Mouse (Mus musculus): ENCODE measurements at regions not wholly inside any gene's neighbourhood (a gene's known extent, or its start where the extent isn't known, plus 50 kb on each side); places are given as distances from the start of the nearest gene placed in this dataset.
A peak's percentile ranks its signal among the peaks of the same experiment; 100 is the strongest.

GRCm38 (mm10) chr8:60785049-60785448 is 105.2 kb upstream of the Hpf1 start:
- 77% methylated on average over 2 of the region's 2 CpGs for WGBS
- H3K4me2 ChIP-seq, result no peak overlapping the region
- no peaks in the 10 kb centered on the region for H3K36me3 ChIP-seq
- no peak overlapping the region for H3K9ac ChIP-seq
- no peaks in the 10 kb centered on the region for H3K9me3 ChIP-seq (replicated peaks)
- H3K27ac ChIP-seq, result no peak overlapping the region
- no peak for ATAC-seq (replicated peaks; ENCODE audit: insufficient number of reproducible peaks, insufficient read depth, low FRiP score, low read depth)
- H3K4me3 ChIP-seq, result no peak overlapping the region
- no peaks in the 10 kb centered on the region for H3K4me1 ChIP-seq (replicated peaks)
- H3K27me3 ChIP-seq, result no peaks in the 10 kb centered on the region

- Histone ChIP-seq H3K4me2 (no peak overlapping the region), H3K27me3 (no peaks in the 10 kb centered on the region), H3K27ac (no peak overlapping the region), H3K4me3 (no peak overlapping the region), H3K9me3 (replicated peaks) (no peaks in the 10 kb centered on the region), H3K4me1 (replicated peaks) (no peaks in the 10 kb centered on the region), H3K9ac (no peak overlapping the region), H3K36me3 (no peaks in the 10 kb centered on the region)
- WGBS, result 84% methylated on average over 3 of the region's 3 CpGs
- no peak for ATAC-seq (replicated peaks; ENCODE audit: insufficient number of reproducible peaks, insufficient read depth, low FRiP score, low read depth)
These were observed 99.8 kb upstream of the Hpf1 start for GRCm38 (mm10) chr8:60790453-60790852.

GRCm38 (mm10) chr8:60792518-60792917 is 97.7 kb upstream of the Hpf1 start:
- Histone ChIP-seq H3K27ac (no peak overlapping the region), H3K4me1 (replicated peaks) (no peaks in the 10 kb centered on the region), H3K36me3 (no peaks in the 10 kb centered on the region), H3K4me2 (no peak overlapping the region), H3K27me3 (no peaks in the 10 kb centered on the region), H3K9ac (no peak overlapping the region), H3K4me3 (no peak overlapping the region), H3K9me3 (replicated peaks) (no peaks in the 10 kb centered on the region)
- WGBS, result 47% methylated on average over 1 of the region's 1 CpGs
- no peak for ATAC-seq (replicated peaks; ENCODE audit: insufficient number of reproducible peaks, insufficient read depth, low FRiP score, low read depth)

- H3K27me3 ChIP-seq, result no peaks in the 10 kb centered on the region
- no peaks in the 10 kb centered on the region for H3K4me1 ChIP-seq (replicated peaks)
- 56% methylated on average over 4 of the region's 4 CpGs for WGBS
- H3K9me3 ChIP-seq (replicated peaks), result no peaks in the 10 kb centered on the region
- ATAC-seq (replicated peaks; ENCODE audit: insufficient number of reproducible peaks, insufficient read depth, low FRiP score, low read depth), result no peak
- H3K9ac ChIP-seq, result no peak overlapping the region
- H3K4me2 ChIP-seq, result no peak overlapping the region
- no peak overlapping the region for H3K4me3 ChIP-seq
- H3K36me3 ChIP-seq, result no peaks in the 10 kb centered on the region
- H3K27ac ChIP-seq, result no peak overlapping the region
These were observed 85.4 kb upstream of the Hpf1 start for GRCm38 (mm10) chr8:60804787-60805186.

GRCm38 (mm10) chr8:60806772-60807171 is 83.4 kb upstream of the Hpf1 start:
- Histone ChIP-seq H3K4me1 (replicated peaks) (no peaks in the 10 kb centered on the region), H3K9ac (no peak overlapping the region), H3K4me3 (no peak overlapping the region), H3K9me3 (replicated peaks) (no peaks in the 10 kb centered on the region), H3K4me2 (no peak overlapping the region), H3K27ac (no peak overlapping the region), H3K36me3 (no peaks in the 10 kb centered on the region), H3K27me3 (no peaks in the 10 kb centered on the region)
- WGBS, result 73% methylated on average over 3 of the region's 3 CpGs
- ATAC-seq (replicated peaks; ENCODE audit: insufficient number of reproducible peaks, insufficient read depth, low FRiP score, low read depth), result 0 out of 2 replicates have a peak, but pooled peaks have one; percentile 31

GRCm38 (mm10) chr8:60809806-60810205 is 80.4 kb upstream of the Hpf1 start:
- Histone ChIP-seq H3K9me3 (replicated peaks) (no peaks in the 10 kb centered on the region), H3K27ac (no peak overlapping the region), H3K4me1 (replicated peaks) (no peaks in the 10 kb centered on the region), H3K9ac (no peak overlapping the region), H3K36me3 (no peaks in the 10 kb centered on the region), H3K4me3 (no peak overlapping the region), H3K27me3 (no peaks in the 10 kb centered on the region), H3K4me2 (no peak overlapping the region)
- ATAC-seq (replicated peaks; ENCODE audit: insufficient number of reproducible peaks, insufficient read depth, low FRiP score, low read depth), result no peak
- WGBS, result 93% methylated on average over 1 of the region's 1 CpGs

GRCm38 (mm10) chr8:60810955-60811354 is 79.3 kb upstream of the Hpf1 start:
- WGBS, result 67% methylated on average over 4 of the region's 4 CpGs
- no peaks in the 10 kb centered on the region for H3K4me1 ChIP-seq (replicated peaks)
- no peak overlapping the region for H3K27ac ChIP-seq
- no peaks in the 10 kb centered on the region for H3K27me3 ChIP-seq
- H3K4me2 ChIP-seq, result no peak overlapping the region
- no peak overlapping the region for H3K4me3 ChIP-seq
- no peaks in the 10 kb centered on the region for H3K36me3 ChIP-seq
- no peak for ATAC-seq (replicated peaks; ENCODE audit: insufficient number of reproducible peaks, insufficient read depth, low FRiP score, low read depth)
- H3K9ac ChIP-seq, result no peak overlapping the region
- no peaks in the 10 kb centered on the region for H3K9me3 ChIP-seq (replicated peaks)

- H3K36me3 ChIP-seq, result no peaks in the 10 kb centered on the region
- H3K9ac ChIP-seq, result no peak overlapping the region
- H3K27me3 ChIP-seq, result no peaks in the 10 kb centered on the region
- H3K4me3 ChIP-seq, result no peak overlapping the region
- H3K9me3 ChIP-seq (replicated peaks), result no peaks in the 10 kb centered on the region
- H3K4me1 ChIP-seq (replicated peaks), result no peaks in the 10 kb centered on the region
- H3K27ac ChIP-seq, result no peak overlapping the region
- 77% methylated on average over 11 of the region's 11 CpGs for WGBS
- ATAC-seq (replicated peaks; ENCODE audit: insufficient number of reproducible peaks, insufficient read depth, low FRiP score, low read depth), result no peak
- H3K4me2 ChIP-seq, result no peak overlapping the region
These were observed 64.4 kb upstream of the Hpf1 start for GRCm38 (mm10) chr8:60825676-60826442.

GRCm38 (mm10) chr8:60827241-60827640 is 63.0 kb upstream of the Hpf1 start:
- Histone ChIP-seq H3K4me1 (replicated peaks) (no peaks in the 10 kb centered on the region), H3K27me3 (no peaks in the 10 kb centered on the region), H3K9ac (no peak overlapping the region), H3K36me3 (no peaks in the 10 kb centered on the region), H3K4me3 (no peak overlapping the region), H3K27ac (no peak overlapping the region), H3K4me2 (no peak overlapping the region), H3K9me3 (replicated peaks) (no peaks in the 10 kb centered on the region)
- no peak for ATAC-seq (replicated peaks; ENCODE audit: insufficient number of reproducible peaks, insufficient read depth, low FRiP score, low read depth)
- 91% methylated on average over 8 of the region's 8 CpGs for WGBS

GRCm38 (mm10) chr8:60829093-60829492 is 61.1 kb upstream of the Hpf1 start:
- H3K4me3 ChIP-seq, result no peak overlapping the region
- WGBS, result 76% methylated on average over 4 of the region's 4 CpGs
- H3K9me3 ChIP-seq (replicated peaks), result no peaks in the 10 kb centered on the region
- no peaks in the 10 kb centered on the region for H3K36me3 ChIP-seq
- no peak for ATAC-seq (replicated peaks; ENCODE audit: insufficient number of reproducible peaks, insufficient read depth, low FRiP score, low read depth)
- H3K27me3 ChIP-seq, result no peaks in the 10 kb centered on the region
- no peak overlapping the region for H3K27ac ChIP-seq
- no peak overlapping the region for H3K9ac ChIP-seq
- H3K4me2 ChIP-seq, result no peak overlapping the region
- H3K4me1 ChIP-seq (replicated peaks), result no peaks in the 10 kb centered on the region

- ATAC-seq (replicated peaks; ENCODE audit: insufficient number of reproducible peaks, insufficient read depth, low FRiP score, low read depth), result no peak
- 71% methylated on average over 1 of the region's 1 CpGs for WGBS
These were observed 59.7 kb upstream of the Hpf1 start for GRCm38 (mm10) chr8:60830556-60830955.

GRCm38 (mm10) chr8:60838526-60838925 is 51.7 kb upstream of the Hpf1 start:
- H3K9me3 ChIP-seq (replicated peaks), result no peaks in the 10 kb centered on the region
- H3K27ac ChIP-seq, result no peak overlapping the region
- 18% methylated on average over 3 of the region's 3 CpGs for WGBS
- H3K27me3 ChIP-seq, result no peaks in the 10 kb centered on the region
- ATAC-seq (replicated peaks; ENCODE audit: insufficient number of reproducible peaks, insufficient read depth, low FRiP score, low read depth), result no peak
- no peak overlapping the region for H3K4me3 ChIP-seq
- no peak overlapping the region for H3K9ac ChIP-seq
- no peaks in the 10 kb centered on the region for H3K36me3 ChIP-seq
- no peak overlapping the region for H3K4me2 ChIP-seq
- H3K4me1 ChIP-seq (replicated peaks), result no peaks in the 10 kb centered on the region

More at GRCm38 (mm10) chr8:60830556-60830955, 59.7 kb upstream of the Hpf1 start:
- H3K4me1 ChIP-seq (replicated peaks), result no peaks in the 10 kb centered on the region
- no peaks in the 10 kb centered on the region for H3K36me3 ChIP-seq
- no peak overlapping the region for H3K4me2 ChIP-seq
- no peak overlapping the region for H3K27ac ChIP-seq
- no peaks in the 10 kb centered on the region for H3K27me3 ChIP-seq
- no peak overlapping the region for H3K9ac ChIP-seq
- H3K4me3 ChIP-seq, result no peak overlapping the region
- no peaks in the 10 kb centered on the region for H3K9me3 ChIP-seq (replicated peaks)

Measured in heart, embryonic 15.5 days (tissue).